Mouse (Mus musculus): Measurements from ENCODE around the gene Kcmf1.

- TF ChIP-seq GATA1 (IDR thresholded peaks at IDR 0.05; ENCODE audit: borderline replicate concordance, low read length) = no peak
- TF ChIP-seq FLI1 (IDR thresholded peaks at IDR 0.05; ENCODE audit: low read length) = no peak
These were observed 30.2 kb downstream of the Kcmf1 start for GRCm38 (mm10) chr6:72869601-72870000.

Data from megakaryocyte, embryonic 14.5 days (primary cell).